Mouse (Mus musculus): ENCODE data around the gene Rasgrf2. TPM values are rescaled to one million over a fixed set of nuclear protein-coding genes. Genes with fewer than 3 reads are reported as not detected.
A peak's percentile ranks its signal among the peaks of the same experiment; 100 is the strongest.
"Not testable (repeated sequence)": the region's sequence is repeated elsewhere in the genome, so short reads cannot be mapped to it uniquely, and the experiment has no call there.

Rasgrf2 gene
- polyA plus RNA-seq (2014; fragmentation: Nextera tagmentation; extraction: Ambion mirVana): 0.14 and 0.35 TPM in 2 replicates

DNA sequence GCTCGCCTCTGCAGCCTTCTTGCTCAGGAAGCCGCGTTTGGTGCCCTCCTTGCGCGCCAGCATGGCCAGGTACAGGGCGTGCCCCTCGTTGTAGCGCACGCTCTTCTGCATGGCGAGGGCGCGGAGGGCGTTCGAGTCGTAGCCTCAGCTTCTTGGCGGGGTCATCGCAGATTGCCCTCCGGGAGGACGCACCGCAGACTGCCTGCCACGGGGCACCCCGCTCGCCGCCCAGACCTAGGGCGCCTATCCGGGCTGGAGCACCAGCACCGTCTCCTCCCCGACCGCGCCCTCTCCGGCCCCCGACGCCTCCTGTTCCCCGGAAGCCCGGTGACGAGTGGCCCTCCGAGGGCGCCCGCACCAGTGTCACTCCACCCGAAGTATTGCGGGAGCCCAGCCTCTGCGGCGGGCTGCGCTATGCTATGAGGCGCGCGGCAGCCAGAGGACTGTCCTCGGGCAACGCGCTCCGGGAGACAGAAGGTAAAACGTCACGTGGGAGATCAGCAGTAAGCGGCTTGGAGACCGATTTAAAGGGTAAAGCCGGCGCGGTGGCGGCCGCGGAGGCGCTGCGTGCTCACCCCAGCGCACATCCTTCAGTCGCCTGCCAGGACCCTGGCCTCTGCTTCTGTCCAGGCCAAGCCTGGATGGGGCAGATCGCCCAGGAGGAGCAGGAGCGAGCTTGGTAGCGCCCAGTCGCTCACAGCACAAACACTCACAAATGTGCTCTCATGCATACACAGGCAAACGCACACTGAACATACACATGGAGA, at the start of gene Rasgrf2:
TSS of gene Rasgrf2 (minus strand) at position 273 of the 767 bp plus-strand sequence.
- Histone ChIP-seq H3K4me3 (ENCODE audit: low read depth, low read length) (peak within 1 kb of the TSS; percentile 38), H3K27me3 (ENCODE audit: control insufficient read depth, insufficient read depth, low read length) (peaks cover 11% of the 10 kb centered on the region; the same call in 1 of the 2 replicates), H3K9me3 (ENCODE audit: control insufficient read depth, low read depth, low read length) (no peaks in the 10 kb centered on the region), H3K9ac (replicated peaks; ENCODE audit: low read depth, low read length) (0 out of 2 replicates have a peak within 1 kb of the TSS, but pooled peaks have one; percentile 21), H3K4me2 (replicated peaks; ENCODE audit: low read depth, low read length) (peak within 1 kb of the TSS; percentile 86), H3K27ac (ENCODE audit: low read length) (no peak within 1 kb of the TSS), H3K4me1 (ENCODE audit: control insufficient read depth, insufficient read depth, low read length) (no peaks in the 10 kb centered on the region), H3K36me3 (ENCODE audit: control insufficient read depth, insufficient read depth, low read length) (no peaks in the 10 kb centered on the region)
- 1% methylated on average over 70 of the region's 70 CpGs for WGBS
- ATAC-seq (ENCODE audit: insufficient number of reproducible peaks, insufficient read depth, low FRiP score, low read depth): peak; percentile 73

DNA sequence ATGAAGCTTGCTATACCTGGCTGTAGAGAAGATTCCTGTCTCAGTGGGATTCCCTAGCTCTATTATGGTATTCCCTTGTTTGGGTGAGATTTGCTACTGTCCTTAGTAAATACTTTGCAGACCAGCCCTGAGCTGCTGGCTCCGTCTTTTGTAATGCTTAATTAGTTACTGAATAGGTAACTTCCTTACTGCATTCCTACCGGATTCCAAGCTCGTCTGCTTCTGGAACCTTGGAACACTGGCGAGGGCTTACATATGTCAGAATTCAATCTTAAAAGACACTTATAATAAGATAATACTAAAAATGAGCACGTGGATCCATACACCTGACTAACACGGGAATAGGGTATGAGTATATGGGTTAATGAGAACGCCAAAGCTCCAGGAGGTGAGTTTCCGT, 41.2 kb upstream of the Rasgrf2 start:
- not testable (repeated sequence) for H3K9ac ChIP-seq (replicated peaks; ENCODE audit: low read depth, low read length); H3K9me3 ChIP-seq (ENCODE audit: control insufficient read depth, low read depth, low read length); H3K36me3 ChIP-seq (ENCODE audit: control insufficient read depth, insufficient read depth, low read length); H3K4me3 ChIP-seq (ENCODE audit: low read depth, low read length); H3K27me3 ChIP-seq (ENCODE audit: control insufficient read depth, insufficient read depth, low read length); H3K4me2 ChIP-seq (replicated peaks; ENCODE audit: low read depth, low read length); ATAC-seq (ENCODE audit: insufficient number of reproducible peaks, insufficient read depth, low FRiP score, low read depth); H3K27ac ChIP-seq (ENCODE audit: low read length); H3K4me1 ChIP-seq (ENCODE audit: control insufficient read depth, insufficient read depth, low read length)
- 83% methylated on average over 8 of the region's 8 CpGs for WGBS

DNA sequence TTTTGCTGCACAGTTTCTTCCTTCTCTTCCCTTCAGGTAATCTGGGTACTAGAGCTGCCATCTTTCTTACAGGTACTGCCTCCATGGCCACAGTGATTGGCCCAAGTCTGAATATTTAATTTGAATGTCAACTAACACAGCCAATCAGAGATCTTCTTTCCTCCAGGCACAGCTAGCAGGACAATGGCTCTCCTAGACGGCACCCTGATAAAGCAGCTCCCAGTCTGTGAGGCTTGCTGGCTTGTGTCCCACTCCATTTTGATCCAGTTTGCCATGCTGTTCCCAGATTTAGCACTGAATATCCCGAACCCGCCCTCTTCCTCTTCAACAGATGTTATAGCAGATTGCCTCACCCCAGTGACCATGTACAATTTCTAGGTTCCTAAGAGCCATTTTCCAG, 19.1 kb upstream of the Rasgrf2 start:
- no peaks in the 10 kb centered on the region for H3K36me3 ChIP-seq (ENCODE audit: control insufficient read depth, insufficient read depth, low read length)
- no peak overlapping the region for H3K27ac ChIP-seq (ENCODE audit: low read length)
- H3K4me2 ChIP-seq (replicated peaks; ENCODE audit: low read depth, low read length): no peak overlapping the region
- no peaks in the 10 kb centered on the region for H3K4me1 ChIP-seq (ENCODE audit: control insufficient read depth, insufficient read depth, low read length)
- H3K27me3 ChIP-seq (ENCODE audit: control insufficient read depth, insufficient read depth, low read length): no peaks in the 10 kb centered on the region
- H3K4me3 ChIP-seq (ENCODE audit: low read depth, low read length): no peak overlapping the region
- WGBS: 77% methylated on average over 3 of the region's 3 CpGs
- ATAC-seq (ENCODE audit: insufficient number of reproducible peaks, insufficient read depth, low FRiP score, low read depth): no peak
- H3K9me3 ChIP-seq (ENCODE audit: control insufficient read depth, low read depth, low read length): no peaks in the 10 kb centered on the region
- H3K9ac ChIP-seq (replicated peaks; ENCODE audit: low read depth, low read length): no peak overlapping the region

DNA sequence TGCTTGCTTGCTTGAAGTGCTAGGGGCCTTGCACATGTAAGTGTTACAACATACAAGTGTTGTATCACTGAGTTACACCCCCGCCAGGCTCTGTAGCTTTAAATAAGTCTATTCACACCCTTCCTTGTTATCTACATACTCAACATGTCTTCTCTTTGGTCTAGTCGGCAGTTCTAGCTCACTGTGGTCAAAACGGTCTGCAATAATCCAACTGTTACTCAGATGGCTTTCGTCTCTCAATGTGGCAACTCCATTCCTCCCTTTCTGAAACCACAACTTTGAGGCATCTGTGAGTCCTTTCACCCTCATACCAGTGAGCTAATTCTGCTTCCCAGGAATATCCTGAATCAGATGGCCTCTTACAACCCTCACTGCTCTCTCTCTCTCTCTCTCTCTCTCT, 17.4 kb upstream of the Rasgrf2 start:
- no peak overlapping the region for H3K9ac ChIP-seq (replicated peaks; ENCODE audit: low read depth, low read length)
- no peak for ATAC-seq (ENCODE audit: insufficient number of reproducible peaks, insufficient read depth, low FRiP score, low read depth)
- H3K27me3 ChIP-seq (ENCODE audit: control insufficient read depth, insufficient read depth, low read length): no peaks in the 10 kb centered on the region
- H3K9me3 ChIP-seq (ENCODE audit: control insufficient read depth, low read depth, low read length): peaks cover 16% of the 10 kb centered on the region; the same call in 1 of the 2 replicates
- no peaks in the 10 kb centered on the region for H3K4me1 ChIP-seq (ENCODE audit: control insufficient read depth, insufficient read depth, low read length)
- no peak overlapping the region for H3K27ac ChIP-seq (ENCODE audit: low read length)
- H3K4me3 ChIP-seq (ENCODE audit: low read depth, low read length): no peak overlapping the region
- 80% methylated on average over 4 of the region's 4 CpGs for WGBS
- H3K36me3 ChIP-seq (ENCODE audit: control insufficient read depth, insufficient read depth, low read length): no peaks in the 10 kb centered on the region
- H3K4me2 ChIP-seq (replicated peaks; ENCODE audit: low read depth, low read length): no peak overlapping the region

DNA sequence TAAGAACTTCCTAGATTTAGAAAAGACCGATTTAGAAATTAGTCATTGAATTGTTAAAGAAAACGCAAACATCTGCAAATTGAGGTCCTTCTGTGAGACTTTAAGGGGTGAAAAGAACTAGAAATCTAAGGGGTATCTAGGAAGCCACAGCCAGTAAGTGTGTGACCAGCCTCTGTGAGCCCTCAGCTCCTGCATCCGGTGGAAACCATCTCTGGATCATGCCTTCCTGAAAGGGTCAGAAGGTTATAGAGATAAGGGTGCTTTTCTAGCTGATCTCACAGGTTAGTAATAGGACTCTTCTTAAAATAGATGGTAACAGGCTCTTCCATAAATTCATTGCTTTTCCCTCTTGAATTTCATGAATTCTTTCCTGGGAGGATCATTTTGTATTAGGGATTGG, 3.3 kb upstream of the Rasgrf2 start:
- H3K27ac ChIP-seq (ENCODE audit: low read length): no peak overlapping the region
- no peak overlapping the region for H3K9ac ChIP-seq (replicated peaks; ENCODE audit: low read depth, low read length)
- ATAC-seq (ENCODE audit: insufficient number of reproducible peaks, insufficient read depth, low FRiP score, low read depth): no peak
- no peak overlapping the region for H3K4me3 ChIP-seq (ENCODE audit: low read depth, low read length)
- H3K27me3 ChIP-seq (ENCODE audit: control insufficient read depth, insufficient read depth, low read length): peaks cover 11% of the 10 kb centered on the region; the same call in 1 of the 2 replicates
- H3K4me2 ChIP-seq (replicated peaks; ENCODE audit: low read depth, low read length): no peak overlapping the region
- H3K4me1 ChIP-seq (ENCODE audit: control insufficient read depth, insufficient read depth, low read length): no peaks in the 10 kb centered on the region
- 64% methylated on average over 3 of the region's 3 CpGs for WGBS
- no peaks in the 10 kb centered on the region for H3K9me3 ChIP-seq (ENCODE audit: control insufficient read depth, low read depth, low read length)
- no peaks in the 10 kb centered on the region for H3K36me3 ChIP-seq (ENCODE audit: control insufficient read depth, insufficient read depth, low read length)

DNA sequence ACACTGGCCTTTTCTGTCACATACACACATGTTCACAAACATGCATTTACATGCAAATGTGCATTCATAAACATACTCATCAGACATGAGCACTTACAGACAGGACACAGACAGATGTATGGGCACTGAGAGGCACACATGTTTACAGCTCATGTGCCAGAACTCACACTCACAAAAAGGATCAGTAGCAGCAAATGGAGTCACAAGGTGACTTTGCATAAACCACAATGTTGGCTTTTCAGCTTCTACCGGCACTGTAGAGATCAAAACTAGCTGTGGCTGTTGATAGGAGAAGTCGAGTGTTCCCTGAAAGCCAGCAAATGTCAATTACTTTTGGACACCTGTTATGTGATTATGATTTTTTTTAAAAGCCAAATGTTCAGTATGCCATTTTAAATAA, 1.1 kb upstream of the Rasgrf2 start:
- ATAC-seq (ENCODE audit: insufficient number of reproducible peaks, insufficient read depth, low FRiP score, low read depth): no peak
- 51% methylated on average over 2 of the region's 2 CpGs for WGBS
- Histone ChIP-seq H3K36me3 (ENCODE audit: control insufficient read depth, insufficient read depth, low read length) (no peaks in the 10 kb centered on the region), H3K27ac (ENCODE audit: low read length) (no peak overlapping the region), H3K4me3 (ENCODE audit: low read depth, low read length) (no peak overlapping the region), H3K9ac (replicated peaks; ENCODE audit: low read depth, low read length) (no peak overlapping the region), H3K27me3 (ENCODE audit: control insufficient read depth, insufficient read depth, low read length) (peaks cover 11% of the 10 kb centered on the region; the same call in 1 of the 2 replicates), H3K4me1 (ENCODE audit: control insufficient read depth, insufficient read depth, low read length) (no peaks in the 10 kb centered on the region), H3K4me2 (replicated peaks; ENCODE audit: low read depth, low read length) (no peak overlapping the region), H3K9me3 (ENCODE audit: control insufficient read depth, low read depth, low read length) (no peaks in the 10 kb centered on the region)

DNA sequence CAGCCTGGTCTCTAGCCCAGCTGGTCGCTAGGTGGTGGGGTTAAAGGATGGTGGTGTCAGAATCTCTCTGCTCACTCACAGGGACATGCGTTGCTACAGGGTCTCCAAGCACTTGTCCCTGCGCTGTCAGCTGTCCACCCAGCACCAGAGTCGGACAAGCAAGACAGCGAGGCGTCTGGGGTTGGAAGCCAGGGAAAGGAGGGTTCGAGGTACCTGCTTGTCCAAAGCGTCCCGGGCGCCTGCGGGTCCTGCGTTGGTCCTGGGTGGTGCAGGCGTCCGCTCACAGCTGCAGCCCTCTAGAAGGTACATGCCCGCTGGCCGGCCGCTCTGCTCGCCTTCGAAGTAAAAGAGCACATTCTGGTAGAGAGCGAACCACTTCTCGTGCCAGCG, 467 bp downstream of the Rasgrf2 start:
- H3K9me3 ChIP-seq (ENCODE audit: control insufficient read depth, low read depth, low read length): no peaks in the 10 kb centered on the region
- 8% methylated on average over 22 of the region's 22 CpGs for WGBS
- H3K27me3 ChIP-seq (ENCODE audit: control insufficient read depth, insufficient read depth, low read length): peaks cover 11% of the 10 kb centered on the region; the same call in 1 of the 2 replicates
- no peak overlapping the region for H3K9ac ChIP-seq (replicated peaks; ENCODE audit: low read depth, low read length)
- peak; percentile 42; the same call in 1 of the 2 replicates for ATAC-seq (ENCODE audit: insufficient number of reproducible peaks, insufficient read depth, low FRiP score, low read depth)
- H3K36me3 ChIP-seq (ENCODE audit: control insufficient read depth, insufficient read depth, low read length): no peaks in the 10 kb centered on the region
- peak overlapping the region; percentile 86 for H3K4me2 ChIP-seq (replicated peaks; ENCODE audit: low read depth, low read length)
- no peaks in the 10 kb centered on the region for H3K4me1 ChIP-seq (ENCODE audit: control insufficient read depth, insufficient read depth, low read length)
- no peak overlapping the region for H3K27ac ChIP-seq (ENCODE audit: low read length)
- peak overlapping the region; percentile 38 for H3K4me3 ChIP-seq (ENCODE audit: low read depth, low read length)

DNA sequence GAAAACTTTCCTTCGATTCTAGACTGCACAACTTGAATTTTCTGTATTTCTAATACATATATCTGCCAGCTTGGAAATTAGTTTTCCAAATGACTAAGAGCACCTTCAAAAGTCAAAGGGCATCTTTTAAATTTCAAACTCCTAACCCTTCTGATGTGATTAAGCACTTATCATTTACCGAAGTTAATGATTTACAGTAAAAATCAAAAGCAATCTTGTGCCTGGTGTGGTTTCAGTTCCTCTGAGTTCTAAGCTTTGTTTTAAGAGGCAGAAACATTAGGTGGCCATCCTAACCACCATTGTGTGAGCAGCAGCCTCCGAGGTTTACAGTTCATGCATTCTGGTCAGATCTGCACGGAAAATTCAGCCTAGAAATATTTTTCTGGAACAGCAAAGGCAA, 1.6 kb downstream of the Rasgrf2 start:
- peaks cover 11% of the 10 kb centered on the region; the same call in 1 of the 2 replicates for H3K27me3 ChIP-seq (ENCODE audit: control insufficient read depth, insufficient read depth, low read length)
- no peaks in the 10 kb centered on the region for H3K4me1 ChIP-seq (ENCODE audit: control insufficient read depth, insufficient read depth, low read length)
- 68% methylated on average over 4 of the region's 4 CpGs for WGBS
- H3K9me3 ChIP-seq (ENCODE audit: control insufficient read depth, low read depth, low read length): no peaks in the 10 kb centered on the region
- H3K4me2 ChIP-seq (replicated peaks; ENCODE audit: low read depth, low read length): no peak overlapping the region
- no peak overlapping the region for H3K9ac ChIP-seq (replicated peaks; ENCODE audit: low read depth, low read length)
- no peak for ATAC-seq (ENCODE audit: insufficient number of reproducible peaks, insufficient read depth, low FRiP score, low read depth)
- H3K27ac ChIP-seq (ENCODE audit: low read length): no peak overlapping the region
- H3K4me3 ChIP-seq (ENCODE audit: low read depth, low read length): no peak overlapping the region
- no peaks in the 10 kb centered on the region for H3K36me3 ChIP-seq (ENCODE audit: control insufficient read depth, insufficient read depth, low read length)

All from stomach, embryonic 14.5 days (tissue).